Mouse (Mus musculus): Measurements from ENCODE around the gene Hint2. TPM values are rescaled to one million over a fixed set of nuclear protein-coding genes. Genes with fewer than 3 reads are reported as not detected.

Hint2 gene
- polyA plus RNA-seq, 1 experiment, result 30.1 TPM

DNA sequence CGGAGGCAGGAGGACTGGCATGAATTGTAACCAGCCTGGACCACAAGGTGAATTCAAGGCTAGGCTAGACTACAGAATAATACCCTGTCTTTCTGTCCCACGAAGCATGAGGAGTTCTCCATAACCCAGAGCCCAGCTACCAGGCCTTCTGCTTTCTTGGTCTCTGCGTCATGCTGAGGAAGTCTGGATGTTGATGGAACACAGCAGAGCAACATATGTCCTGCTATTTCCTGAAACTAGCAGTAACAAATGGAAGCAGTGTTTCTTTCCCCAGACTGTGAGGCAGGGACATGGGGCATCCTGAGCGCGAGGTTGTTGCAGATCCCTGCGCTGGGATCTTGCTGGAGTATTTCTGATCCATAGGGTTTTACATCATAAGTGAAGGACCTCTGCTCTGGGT is 22.3 kb upstream of the Hint2 start:
- no peak overlapping the region for H3K9ac ChIP-seq (ENCODE audit: low read depth, poor library complexity, severe bottlenecking)
- H3K4me3 ChIP-seq (ENCODE audit: low read depth, low read length), result no peak overlapping the region
- H3K27me3 ChIP-seq (ENCODE audit: control insufficient read depth, insufficient read depth, low read length, poor library complexity, severe bottlenecking), result no peaks in the 10 kb centered on the region
- H3K4me1 ChIP-seq (ENCODE audit: control insufficient read depth, insufficient read depth, low read length), result no peaks in the 10 kb centered on the region
- H3K9me3 ChIP-seq (replicated peaks; ENCODE audit: control insufficient read depth, insufficient read depth, low read length, poor library complexity, severe bottlenecking), result no peaks in the 10 kb centered on the region
- TF ChIP-seq CTCF (IDR thresholded peaks at IDR 0.05; ENCODE audit: low read depth, low read length) (no peak), POLR2A (IDR thresholded peaks at IDR 0.05; ENCODE audit: insufficient read depth, low read length) (no peak), EP300 (IDR thresholded peaks at IDR 0.05; ENCODE audit: insufficient read depth, low read depth, low read length) (no peak)
- no peaks in the 10 kb centered on the region for H3K36me3 ChIP-seq (ENCODE audit: control insufficient read depth, insufficient read depth, low read length, poor library complexity, severe bottlenecking)
- H3K27ac ChIP-seq (ENCODE audit: insufficient read depth, low read length), result no peak overlapping the region

DNA sequence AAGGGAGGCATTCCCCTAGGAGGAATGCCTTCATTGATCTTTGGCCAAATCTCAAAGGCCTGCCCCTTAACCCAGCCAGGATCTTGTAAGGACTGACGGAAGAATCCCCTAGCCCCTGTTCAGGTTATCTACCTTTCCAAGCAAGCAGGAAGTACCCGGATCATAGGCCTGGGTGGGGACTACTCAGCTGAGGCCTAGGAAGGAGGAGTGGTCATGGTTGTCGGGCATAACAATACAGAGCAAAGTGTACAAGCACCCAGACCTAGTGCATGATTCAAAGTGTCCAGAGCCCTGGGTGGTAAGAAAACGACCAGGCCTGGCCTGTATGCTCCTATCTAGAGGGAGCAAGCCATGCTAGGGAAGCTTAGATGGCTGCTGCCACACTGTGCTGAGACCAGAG is 19.3 kb upstream of the Hint2 start:
- Histone ChIP-seq H3K9me3 (replicated peaks; ENCODE audit: control insufficient read depth, insufficient read depth, low read length, poor library complexity, severe bottlenecking) (no peaks in the 10 kb centered on the region), H3K27ac (ENCODE audit: insufficient read depth, low read length) (no peak overlapping the region), H3K4me3 (ENCODE audit: low read depth, low read length) (no peak overlapping the region), H3K36me3 (ENCODE audit: control insufficient read depth, insufficient read depth, low read length, poor library complexity, severe bottlenecking) (no peaks in the 10 kb centered on the region), H3K9ac (ENCODE audit: low read depth, poor library complexity, severe bottlenecking) (no peak overlapping the region), H3K27me3 (ENCODE audit: control insufficient read depth, insufficient read depth, low read length, poor library complexity, severe bottlenecking) (no peaks in the 10 kb centered on the region), H3K4me1 (ENCODE audit: control insufficient read depth, insufficient read depth, low read length) (no peaks in the 10 kb centered on the region)
- TF ChIP-seq POLR2A (IDR thresholded peaks at IDR 0.05; ENCODE audit: insufficient read depth, low read length) (no peak), CTCF (IDR thresholded peaks at IDR 0.05; ENCODE audit: low read depth, low read length) (no peak), EP300 (IDR thresholded peaks at IDR 0.05; ENCODE audit: insufficient read depth, low read depth, low read length) (no peak)

DNA sequence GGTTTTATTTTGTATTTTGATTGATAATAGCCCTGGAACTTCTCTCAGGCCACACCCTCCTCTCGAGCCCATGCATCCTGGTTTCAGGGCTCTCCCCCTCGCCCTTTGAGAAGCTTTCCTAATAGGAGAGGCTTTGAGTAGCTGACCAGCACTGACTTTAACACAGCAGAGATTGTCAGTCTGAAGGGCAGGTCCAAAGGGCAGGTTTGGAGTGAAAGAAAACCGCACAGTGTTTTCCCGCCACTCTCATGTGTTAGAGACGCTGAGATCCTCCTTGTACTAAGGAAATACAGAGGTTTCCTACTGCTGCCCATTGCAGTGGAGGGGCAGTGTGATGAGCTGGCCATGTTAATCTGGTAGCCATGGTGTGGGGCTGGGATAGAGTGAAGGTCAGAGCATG is 18.7 kb upstream of the Hint2 start:
- Histone ChIP-seq H3K9ac (ENCODE audit: low read depth, poor library complexity, severe bottlenecking) (no peak overlapping the region), H3K27me3 (ENCODE audit: control insufficient read depth, insufficient read depth, low read length, poor library complexity, severe bottlenecking) (no peaks in the 10 kb centered on the region), H3K36me3 (ENCODE audit: control insufficient read depth, insufficient read depth, low read length, poor library complexity, severe bottlenecking) (no peaks in the 10 kb centered on the region), H3K4me3 (ENCODE audit: low read depth, low read length) (no peak overlapping the region), H3K27ac (ENCODE audit: insufficient read depth, low read length) (no peak overlapping the region), H3K9me3 (replicated peaks; ENCODE audit: control insufficient read depth, insufficient read depth, low read length, poor library complexity, severe bottlenecking) (no peaks in the 10 kb centered on the region), H3K4me1 (ENCODE audit: control insufficient read depth, insufficient read depth, low read length) (no peaks in the 10 kb centered on the region)
- TF ChIP-seq EP300 (IDR thresholded peaks at IDR 0.05; ENCODE audit: insufficient read depth, low read depth, low read length), result no peak

DNA sequence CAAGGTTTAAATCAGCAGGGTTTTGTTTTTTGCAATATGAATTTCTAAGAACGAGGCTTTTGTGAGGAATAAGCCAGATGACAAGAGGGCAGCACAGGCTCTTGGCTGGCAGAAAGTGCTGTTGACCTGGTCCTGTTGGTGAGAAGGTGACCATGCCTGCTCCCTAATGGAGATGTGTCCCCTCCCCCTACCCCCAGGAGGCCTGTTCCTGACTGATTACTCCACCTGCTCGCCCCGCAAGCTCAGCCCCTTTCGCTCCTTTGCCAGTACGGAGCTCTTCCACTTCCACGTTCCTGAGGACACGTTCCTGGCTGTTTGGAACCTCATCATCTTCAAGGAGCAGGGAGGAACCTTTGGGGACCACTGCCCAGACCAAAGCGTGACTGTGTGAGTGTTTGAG is 17.4 kb upstream of the Hint2 start:
- Histone ChIP-seq H3K9me3 (replicated peaks; ENCODE audit: control insufficient read depth, insufficient read depth, low read length, poor library complexity, severe bottlenecking) (no peaks in the 10 kb centered on the region), H3K4me3 (ENCODE audit: low read depth, low read length) (no peak overlapping the region), H3K36me3 (ENCODE audit: control insufficient read depth, insufficient read depth, low read length, poor library complexity, severe bottlenecking) (no peaks in the 10 kb centered on the region), H3K27ac (ENCODE audit: insufficient read depth, low read length) (no peak overlapping the region), H3K4me1 (ENCODE audit: control insufficient read depth, insufficient read depth, low read length) (no peaks in the 10 kb centered on the region), H3K27me3 (ENCODE audit: control insufficient read depth, insufficient read depth, low read length, poor library complexity, severe bottlenecking) (no peaks in the 10 kb centered on the region), H3K9ac (ENCODE audit: low read depth, poor library complexity, severe bottlenecking) (no peak overlapping the region)
- no peak for TF ChIP-seq CTCF (IDR thresholded peaks at IDR 0.05; ENCODE audit: low read depth, low read length)
- no peak for TF ChIP-seq POLR2A (IDR thresholded peaks at IDR 0.05; ENCODE audit: insufficient read depth, low read length)
- no peak for TF ChIP-seq EP300 (IDR thresholded peaks at IDR 0.05; ENCODE audit: insufficient read depth, low read depth, low read length)

DNA sequence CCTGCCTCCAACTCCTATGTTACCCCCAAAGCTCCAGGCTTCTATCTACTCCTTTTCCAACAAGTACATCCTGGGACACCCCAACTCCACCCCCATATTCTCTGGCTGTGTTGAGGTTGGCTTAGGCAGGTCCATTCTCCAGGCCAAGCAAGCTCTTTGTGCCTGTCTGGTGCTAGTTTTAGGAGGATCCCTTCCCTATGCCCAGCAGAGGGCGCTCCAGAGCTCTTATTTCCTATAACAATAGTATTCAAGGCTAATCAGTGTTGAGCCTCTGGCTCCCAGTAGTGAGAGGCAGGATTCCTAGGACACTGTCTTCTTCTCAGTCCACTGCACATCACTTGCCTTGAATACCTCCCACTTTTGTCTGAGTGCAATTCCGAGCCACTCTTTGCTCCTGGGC is 15.8 kb upstream of the Hint2 start:
- Histone ChIP-seq H3K27ac (ENCODE audit: insufficient read depth, low read length) (no peak overlapping the region), H3K4me1 (ENCODE audit: control insufficient read depth, insufficient read depth, low read length) (no peaks in the 10 kb centered on the region), H3K27me3 (ENCODE audit: control insufficient read depth, insufficient read depth, low read length, poor library complexity, severe bottlenecking) (no peaks in the 10 kb centered on the region), H3K36me3 (ENCODE audit: control insufficient read depth, insufficient read depth, low read length, poor library complexity, severe bottlenecking) (no peaks in the 10 kb centered on the region), H3K4me3 (ENCODE audit: low read depth, low read length) (no peak overlapping the region), H3K9me3 (replicated peaks; ENCODE audit: control insufficient read depth, insufficient read depth, low read length, poor library complexity, severe bottlenecking) (no peaks in the 10 kb centered on the region), H3K9ac (ENCODE audit: low read depth, poor library complexity, severe bottlenecking) (no peak overlapping the region)
- TF ChIP-seq EP300 (IDR thresholded peaks at IDR 0.05; ENCODE audit: insufficient read depth, low read depth, low read length) (no peak), POLR2A (IDR thresholded peaks at IDR 0.05; ENCODE audit: insufficient read depth, low read length) (no peak), CTCF (IDR thresholded peaks at IDR 0.05; ENCODE audit: low read depth, low read length) (peak; percentile 60)

DNA sequence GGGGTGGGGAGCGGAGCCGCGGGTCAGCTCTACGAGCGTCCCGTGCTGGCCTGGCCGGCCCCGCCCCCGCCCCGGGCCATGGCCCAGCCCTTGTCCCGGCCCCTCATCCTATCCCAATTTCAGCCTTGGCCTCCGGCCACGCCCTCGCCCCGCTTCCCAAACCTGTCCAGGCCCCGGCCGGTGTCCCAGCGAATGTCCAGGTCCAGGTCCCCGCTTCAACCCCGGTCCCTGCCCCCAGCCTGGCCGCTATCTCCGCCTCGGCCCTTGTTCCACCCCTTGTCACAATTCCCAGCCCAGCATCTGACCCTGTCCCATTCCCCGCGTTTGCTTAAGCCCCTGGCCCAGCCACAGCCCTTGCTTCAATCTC is 13.1 kb upstream of the Hint2 start:
- Histone ChIP-seq H3K4me1 (ENCODE audit: control insufficient read depth, insufficient read depth, low read length) (no peaks in the 10 kb centered on the region), H3K36me3 (ENCODE audit: control insufficient read depth, insufficient read depth, low read length, poor library complexity, severe bottlenecking) (no peaks in the 10 kb centered on the region), H3K4me3 (ENCODE audit: low read depth, low read length) (peak overlapping the region; percentile 62), H3K27me3 (ENCODE audit: control insufficient read depth, insufficient read depth, low read length, poor library complexity, severe bottlenecking) (no peaks in the 10 kb centered on the region), H3K9me3 (replicated peaks; ENCODE audit: control insufficient read depth, insufficient read depth, low read length, poor library complexity, severe bottlenecking) (no peaks in the 10 kb centered on the region), H3K27ac (ENCODE audit: insufficient read depth, low read length) (no peak overlapping the region), H3K9ac (ENCODE audit: low read depth, poor library complexity, severe bottlenecking) (peak overlapping the region; percentile 63)
- TF ChIP-seq CTCF (IDR thresholded peaks at IDR 0.05; ENCODE audit: low read depth, low read length) (no peak), EP300 (IDR thresholded peaks at IDR 0.05; ENCODE audit: insufficient read depth, low read depth, low read length) (no peak), POLR2A (IDR thresholded peaks at IDR 0.05; ENCODE audit: insufficient read depth, low read length) (no peak)
